Mouse (Mus musculus) embryonic stem cell, embryonic (primary cell): ENCODE results near the gene Cbln3.

ENCODE experiments used
- CTCF ChIA-PET, 4 experiments: fragments of 300-600 bp in 2 of 4; fragments of 350-600 bp in 2 of 4; sonication (Branson Sonifier 250); formaldehyde crosslinking; loops; one replicate each; lab custom pipeline; 2022; ENCODE audit warnings: inconsistent platforms in 2 of 4; lab: Charles Lee
- POLR2A ChIA-PET, 4 experiments: fragments of 300-600 bp in 2 of 4; fragments of 350-600 bp in 2 of 4; sonication (Branson Sonifier 250); formaldehyde crosslinking; loops; one replicate each; lab custom pipeline; 2022; ENCODE audit warnings: antibody characterized with exemption in 4 of 4, inconsistent platforms in 1 of 4; lab: Charles Lee

Gene Cbln3

DNA sequence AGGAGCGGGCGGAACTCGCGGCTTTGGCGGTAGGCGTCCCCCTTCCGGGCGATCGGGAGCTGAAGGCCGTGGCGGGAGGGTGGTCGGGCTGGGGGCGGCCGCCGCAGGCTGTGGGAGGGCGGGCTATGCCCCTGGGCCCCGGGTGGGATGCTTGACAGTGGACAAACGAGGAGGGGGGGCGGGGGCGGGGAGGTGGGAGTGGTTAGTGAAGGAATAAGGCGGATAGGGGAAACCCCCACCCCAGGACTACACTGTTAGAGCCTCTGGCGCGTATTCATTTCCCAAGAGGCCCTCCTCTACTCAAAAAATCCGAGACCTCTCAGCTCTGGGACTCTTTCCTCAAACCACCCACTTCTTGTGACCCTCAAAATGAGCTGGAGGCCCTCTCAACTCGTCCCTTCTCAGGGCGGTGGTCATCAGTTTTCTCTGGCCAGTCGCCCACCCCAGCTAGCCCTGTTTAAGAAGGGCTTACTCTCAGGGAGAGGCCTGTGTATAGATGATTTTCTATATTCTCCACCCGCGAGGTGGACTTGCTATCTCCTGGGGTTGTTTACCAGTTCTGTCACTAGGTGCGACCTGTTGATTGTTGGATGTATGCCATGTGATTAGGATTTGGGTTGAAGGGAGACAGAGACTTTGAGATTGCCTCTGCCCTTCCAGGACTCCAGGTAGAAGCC lies 1.1 kb upstream of the Cbln3 start:
- ChIA-PET CTCF (interaction anchor here (0.6 to 2.3 kb wide), 17 partner anchors 10 to 1067 kb away, joined by 3 to 24 read pairs (median 3); partner anchors contain the start of genes Ap1g2 (in 1 of the 4) and Sdr39u1 (in 1 of the 4)), POLR2A (interaction anchor here in 3 of 4 experiments (0.7 to 10.1 kb wide), 35 partner anchors 9 to 1310 kb away, joined by 3 to 122 read pairs (median 4); partner anchors contain the start of genes Sdr39u1 (in 3 of the 3), A730061H03Rik (in 1 of the 3), Dcaf11 (in 1 of the 3) and Nedd8 (in 1 of the 3))

DNA sequence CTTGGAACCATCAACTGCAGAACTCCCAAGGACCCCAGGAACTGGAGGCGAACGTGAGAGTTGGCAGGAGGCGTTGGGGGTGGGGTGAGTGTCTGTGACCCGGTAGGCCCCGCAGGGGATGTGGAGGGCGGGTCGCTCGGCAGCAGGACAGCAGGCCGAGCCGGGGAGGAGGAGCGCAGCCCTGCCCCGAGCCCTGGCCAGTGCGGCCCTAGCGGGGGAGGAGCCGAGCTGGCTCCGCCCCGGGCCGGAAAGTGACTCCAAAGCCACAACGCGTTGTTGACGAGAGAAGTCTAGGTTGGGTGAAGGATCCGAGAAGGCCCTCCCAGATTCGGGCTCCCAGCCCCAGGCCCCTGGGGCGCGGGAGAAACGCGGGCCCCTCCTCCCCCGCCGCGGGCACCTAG lies 521 bp upstream of the Cbln3 start, which contains the start of gene Khnyn:
Khnyn (plus strand) TSS at position 235 of the 401 bp plus-strand sequence.
- ChIA-PET POLR2A (interaction anchor here in 3 of 4 experiments (0.7 to 10.1 kb wide), 33 partner anchors 10 to 1309 kb away, joined by 3 to 122 read pairs (median 4); partner anchors contain the start of genes Sdr39u1 (in 3 of the 3), A730061H03Rik (in 1 of the 3), Dcaf11 (in 1 of the 3) and Nedd8 (in 1 of the 3)), CTCF (interaction anchor here (0.5 to 2.3 kb wide), 18 partner anchors 11 to 1067 kb away, joined by 3 to 24 read pairs (median 3); partner anchors contain the start of genes Ap1g2 (in 1 of the 4) and Sdr39u1 (in 1 of the 4))

DNA sequence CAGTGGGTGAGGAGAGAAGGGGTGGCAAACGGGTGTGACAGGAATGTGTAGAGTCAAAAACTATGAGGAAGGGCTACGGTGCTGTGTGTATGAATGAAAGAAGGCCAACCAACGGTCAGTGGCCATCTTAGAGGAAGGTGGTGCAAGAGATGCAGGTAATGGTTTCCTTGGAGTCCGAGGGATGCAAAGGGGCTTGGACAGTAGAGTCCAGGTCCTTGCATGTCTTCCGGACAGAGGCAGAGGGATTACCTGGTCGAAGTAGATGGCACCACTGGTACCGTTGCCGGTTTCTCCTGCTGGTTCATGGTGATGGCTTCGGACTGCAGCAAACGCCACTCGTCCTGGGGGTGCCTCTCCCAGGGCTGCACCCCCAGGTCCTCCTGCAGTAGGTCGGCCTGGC lies 529 bp downstream of the Cbln3 start:
- ChIA-PET POLR2A (interaction anchor here in 3 of 4 experiments (0.6 to 10.1 kb wide), 14 partner anchors 10 to 405 kb away, joined by 3 to 122 read pairs (median 7); partner anchors contain the start of genes Sdr39u1 (in 2 of the 3), Emc9 (in 1 of the 3) and Nynrin (in 1 of the 3)), CTCF (interaction anchor here in 2 of 4 experiments (1.0 to 2.9 kb wide), 6 partner anchors 10 to 106 kb away, joined by 3 to 13 read pairs (median 4); no protein-coding TSS in a partner anchor)

DNA sequence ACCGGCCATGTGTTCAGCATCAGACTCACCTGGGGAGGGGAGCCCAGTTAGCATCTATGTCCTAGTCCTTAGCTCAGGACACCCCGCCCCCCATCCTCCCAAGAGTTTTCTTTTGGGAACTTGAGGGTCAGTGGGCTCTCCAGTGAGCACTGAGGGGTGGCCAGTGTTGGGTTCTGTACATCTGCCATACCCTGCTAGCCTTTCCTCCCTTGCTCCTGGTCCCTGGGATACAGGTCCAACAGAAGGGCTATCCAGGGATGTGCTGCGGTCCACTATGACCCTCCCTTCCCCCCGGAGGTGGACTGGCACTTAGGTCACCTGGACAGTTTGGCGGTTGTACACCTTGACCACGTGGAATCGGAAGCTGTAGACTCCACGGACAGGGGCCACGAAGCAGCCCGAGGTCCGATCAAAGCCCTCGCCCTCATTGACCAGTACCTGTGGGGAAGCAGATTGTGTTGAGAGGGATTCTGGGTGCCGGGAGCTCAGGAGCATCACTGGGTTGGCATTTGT lies 987 bp downstream of the Cbln3 start:
- ChIA-PET POLR2A (interaction anchor here in 3 of 4 experiments (0.6 to 10.1 kb wide), 21 partner anchors 9 to 1226 kb away, joined by 3 to 122 read pairs (median 4); partner anchors contain the start of genes Sdr39u1 (in 3 of the 3), Emc9 (in 1 of the 3), Mdp1 (in 1 of the 3) and Nynrin (in 1 of the 3)), CTCF (interaction anchor here in 3 of 4 experiments (0.8 to 2.9 kb wide), 10 partner anchors 9 to 105 kb away, joined by 3 to 13 read pairs (median 3); partner anchors contain the start of gene Nynrin (in 1 of the 3))

DNA sequence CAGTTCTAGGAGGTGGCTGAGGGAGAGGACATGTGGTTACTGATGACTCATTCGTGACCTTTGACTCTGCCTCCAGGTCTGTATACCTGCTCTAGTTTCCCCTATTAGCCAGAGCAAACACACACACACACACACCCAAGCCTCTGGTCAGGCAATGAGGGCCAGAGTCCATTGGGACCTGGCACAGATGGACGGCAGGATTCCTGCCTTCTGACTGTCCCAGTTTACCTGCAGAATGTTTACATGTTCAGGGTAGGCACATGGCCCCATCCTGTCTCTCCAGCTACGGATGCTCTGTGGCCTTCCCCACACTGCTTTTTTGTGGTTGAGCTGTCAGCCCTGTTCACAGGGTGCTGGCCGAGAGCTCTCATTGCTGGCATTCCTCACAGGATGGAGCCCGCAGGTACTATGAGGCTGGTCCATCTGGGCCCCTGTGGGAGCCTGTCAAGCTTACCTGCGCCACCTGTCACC lies 2.0 kb downstream of the Cbln3 start:
- ChIA-PET CTCF (interaction anchor here in 3 of 4 experiments (0.5 to 2.9 kb wide), 15 partner anchors 8 to 1312 kb away, joined by 3 to 13 read pairs (median 4); partner anchors contain the start of gene Nynrin (in 1 of the 3)), POLR2A (interaction anchor here (0.7 to 10.1 kb wide), 24 partner anchors 8 to 819 kb away, joined by 3 to 122 read pairs (median 3); partner anchors contain the start of genes Sdr39u1 (in 4 of the 4), Mdp1 (in 1 of the 4), Nynrin (in 1 of the 4) and Rabggta (in 1 of the 4))

DNA sequence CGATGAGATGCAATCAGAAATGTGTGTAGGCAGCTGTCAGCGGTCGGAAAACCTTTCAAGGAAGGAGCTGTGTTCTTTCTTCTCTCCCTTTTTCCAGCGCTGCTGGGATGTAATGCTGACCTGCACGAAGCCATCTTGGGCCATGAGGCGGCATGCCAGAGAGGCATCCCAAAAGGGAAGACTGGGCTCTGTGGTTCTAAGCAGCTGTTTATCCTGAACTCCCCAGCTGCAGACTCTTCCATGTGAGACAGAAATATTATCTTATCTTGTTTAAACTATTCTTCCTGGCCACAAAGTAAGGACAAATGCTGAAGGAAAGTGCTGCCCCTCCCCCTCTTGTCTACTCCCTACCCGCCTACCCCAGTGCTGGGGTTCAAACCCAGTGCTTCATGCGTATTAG lies 3.2 kb downstream of the Cbln3 start:
- ChIA-PET CTCF (interaction anchor here in 2 of 4 experiments (1.0 to 2.0 kb wide), 3 partner anchors 14 to 24 kb away, joined by 3 to 5 read pairs (median 4); partner anchors contain the start of gene Sdr39u1 (in 1 of the 2)), POLR2A (interaction anchor here in 2 of 4 experiments (0.6 to 10.1 kb wide), 6 partner anchors 10 to 183 kb away, joined by 3 to 122 read pairs (median 38); partner anchors contain the start of gene Sdr39u1 (in 2 of the 2))

DNA sequence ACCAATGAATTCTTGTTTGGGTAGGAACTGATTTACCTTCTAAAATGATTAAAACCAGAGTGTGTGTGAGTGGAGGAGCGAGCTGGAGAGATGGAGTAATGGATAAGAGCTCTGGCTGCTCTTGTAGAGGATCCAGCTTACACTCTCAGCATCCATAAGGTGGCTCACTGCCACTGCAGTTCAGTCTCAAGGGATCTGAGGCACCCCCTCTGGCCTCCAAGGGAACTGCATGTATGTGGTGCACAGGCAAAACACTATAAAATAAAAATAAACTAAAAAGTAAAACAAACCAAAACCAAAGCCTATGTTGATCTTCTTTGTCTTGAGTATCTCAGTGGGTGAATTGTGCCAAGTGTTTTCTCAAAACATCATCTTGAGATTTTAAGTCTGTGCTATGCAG lies 4.6 kb downstream of the Cbln3 start:
- ChIA-PET POLR2A (interaction anchor here in 2 of 4 experiments (0.9 to 1.7 kb wide), 10 partner anchors 10 to 208 kb away, joined by 3 to 6 read pairs (median 4); partner anchors contain the start of genes Sdr39u1 (in 2 of the 2) and Nfatc4 (in 1 of the 2)), CTCF (interaction anchor here in 3 of 4 experiments (0.5 to 2.1 kb wide), 20 partner anchors 9 to 423 kb away, joined by 3 to 16 read pairs (median 4); partner anchors contain the start of genes Sdr39u1 (in 2 of the 3) and Ripk3 (in 1 of the 3))

DNA sequence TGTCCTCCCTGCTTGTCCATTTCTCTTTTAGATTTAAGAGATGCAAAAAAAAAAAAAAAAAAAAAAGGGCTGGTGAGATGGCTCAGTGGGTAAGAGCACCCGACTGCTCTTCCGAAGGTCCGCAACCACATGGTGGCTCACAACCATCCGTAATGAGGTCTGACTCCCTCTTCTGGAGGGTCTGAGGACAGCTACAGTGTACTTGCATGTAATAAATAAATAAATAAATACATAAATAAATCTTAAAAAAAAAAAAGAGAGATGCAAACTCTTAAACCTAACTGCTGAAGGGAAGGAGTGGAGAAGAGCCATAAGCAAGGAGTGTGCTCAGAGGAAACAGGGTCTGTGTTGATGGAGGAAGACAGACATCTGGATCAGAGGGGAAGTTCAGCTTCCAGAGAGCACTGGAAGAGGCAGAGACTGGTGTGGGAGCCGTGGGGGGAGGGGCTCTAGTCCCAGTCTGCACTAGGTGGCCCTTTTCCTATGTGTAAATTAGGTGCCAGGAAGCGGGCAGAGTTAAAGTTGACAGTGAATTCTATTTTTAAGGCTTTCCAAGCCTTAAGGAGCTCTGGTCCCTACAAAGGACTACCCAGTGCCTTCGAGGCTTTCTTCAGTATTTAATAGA lies 5.8 kb downstream of the Cbln3 start:
- ChIA-PET POLR2A (interaction anchor here (0.6 to 1.8 kb wide), 12 partner anchors 8 to 207 kb away, joined by 3 to 5 read pairs (median 4); partner anchors contain the start of genes Sdr39u1 (in 2 of the 4) and Nfatc4 (in 1 of the 4)), CTCF (interaction anchor here in 3 of 4 experiments (0.7 to 2.1 kb wide), 12 partner anchors 8 to 478 kb away, joined by 3 to 16 read pairs (median 4); no protein-coding TSS in a partner anchor)

DNA sequence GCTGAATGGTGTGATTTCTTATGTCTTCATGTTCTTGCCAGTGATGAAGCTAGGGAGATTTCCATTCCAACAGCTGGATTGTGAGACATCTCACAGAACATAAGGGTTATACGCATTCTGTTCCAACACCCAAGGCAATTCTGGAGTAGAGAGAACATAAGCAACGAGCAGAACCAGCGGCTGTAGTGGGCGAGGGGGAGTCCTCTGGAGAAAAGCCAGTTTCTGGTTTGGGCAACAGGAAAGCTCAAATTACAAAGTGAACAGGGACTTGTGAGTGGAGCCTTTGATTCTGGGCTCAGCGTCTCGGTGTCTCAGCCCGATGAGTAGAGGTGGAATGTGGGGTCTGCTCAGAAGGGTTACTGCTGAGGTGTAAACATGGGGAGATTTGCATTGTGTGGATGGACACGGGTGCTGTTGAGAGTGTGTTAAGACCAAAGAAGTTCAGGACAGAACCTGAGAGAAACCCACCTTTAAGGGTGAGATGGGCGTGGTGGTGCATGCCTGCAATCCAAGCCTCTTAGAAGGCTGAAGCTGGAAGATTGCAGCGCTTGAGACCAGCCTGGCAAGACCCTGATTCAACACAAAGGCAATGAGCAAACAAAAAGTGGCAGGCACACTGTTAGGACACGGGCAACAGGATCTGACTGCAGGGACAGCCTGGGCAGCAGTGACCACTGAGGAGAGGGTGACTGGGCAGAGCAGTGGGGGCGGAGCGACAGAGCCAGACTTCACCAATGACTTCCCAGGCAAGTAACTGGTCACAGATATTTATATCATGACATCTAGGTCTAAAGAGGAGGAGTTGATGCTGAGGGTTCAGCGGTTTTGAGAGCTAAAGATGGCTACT lies 6.5 kb downstream of the Cbln3 start:
- POLR2A ChIA-PET: interaction anchor here (0.6 to 1.8 kb wide), 12 partner anchors 8 to 217 kb away, joined by 3 to 5 read pairs (median 4); partner anchors contain the start of genes Mdp1 (in 1 of the 4) and Sdr39u1 (in 1 of the 4)
- CTCF ChIA-PET: interaction anchor here in 3 of 4 experiments (0.7 to 2.1 kb wide), 12 partner anchors 9 to 478 kb away, joined by 3 to 16 read pairs (median 3); partner anchors contain the start of gene Ripk3 (in 1 of the 3)

DNA sequence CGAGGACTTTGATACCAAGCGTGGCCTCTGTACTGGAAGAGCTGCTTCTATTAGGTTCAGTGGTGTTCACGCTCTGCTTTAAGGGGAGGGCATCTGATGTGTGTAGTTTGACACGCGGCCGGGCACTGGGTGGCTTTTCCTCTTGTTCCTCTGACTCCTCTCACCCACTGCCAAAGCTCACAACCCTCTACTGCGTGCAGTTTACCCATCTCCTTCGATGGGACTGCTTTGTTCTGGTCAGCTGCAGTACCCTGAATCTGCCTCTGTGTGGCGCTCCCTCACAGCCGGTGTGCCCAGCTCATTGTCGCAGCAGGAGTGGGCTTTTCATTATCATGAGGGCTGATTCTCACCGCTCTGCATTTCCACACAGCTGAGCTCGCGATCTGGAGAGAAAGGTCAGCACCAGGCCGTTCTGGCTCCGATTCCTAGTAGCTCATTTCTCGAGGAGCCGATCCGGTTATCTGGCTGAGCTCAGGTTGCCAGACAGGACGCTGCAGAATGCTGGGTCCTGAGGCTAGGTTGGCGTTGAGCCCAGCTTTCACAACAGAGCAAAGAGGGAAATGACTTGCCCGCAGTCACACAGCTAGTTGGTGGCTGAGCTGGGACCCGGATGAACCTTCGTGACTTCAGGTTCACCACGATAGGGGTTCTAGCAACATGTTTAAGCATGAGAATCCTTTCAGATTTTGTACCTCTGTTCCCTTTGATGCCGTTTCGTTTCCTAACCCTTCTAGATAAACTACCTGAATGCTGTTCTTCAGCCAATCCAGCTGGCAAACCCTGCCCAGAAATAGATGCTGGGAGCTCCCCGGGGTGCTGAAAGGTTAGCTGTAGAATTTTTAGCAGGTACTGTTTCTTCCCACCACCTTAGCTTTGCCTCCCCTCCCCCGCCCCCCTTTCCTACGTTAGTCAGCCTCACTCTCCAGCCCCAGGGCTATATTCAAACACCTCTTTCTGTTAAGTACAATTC lies 10.2 kb downstream of the Cbln3 start:
- ChIA-PET POLR2A (interaction anchor here (0.6 to 25.9 kb wide), 61 partner anchors 9 to 1435 kb away, joined by 3 to 686 read pairs (median 4); partner anchors contain the start of genes Khnyn (in 3 of the 4), Sdr39u1 (in 3 of the 4), Cbln3 (in 2 of the 4) and Nynrin (in 2 of the 4)), CTCF (interaction anchor here (0.5 to 3.1 kb wide), 68 partner anchors 8 to 364 kb away, joined by 3 to 32 read pairs (median 5); partner anchors contain the start of genes Khnyn (in 4 of the 4), Nynrin (in 3 of the 4), Sdr39u1 (in 3 of the 4) and Cbln3 (in 2 of the 4))

DNA sequence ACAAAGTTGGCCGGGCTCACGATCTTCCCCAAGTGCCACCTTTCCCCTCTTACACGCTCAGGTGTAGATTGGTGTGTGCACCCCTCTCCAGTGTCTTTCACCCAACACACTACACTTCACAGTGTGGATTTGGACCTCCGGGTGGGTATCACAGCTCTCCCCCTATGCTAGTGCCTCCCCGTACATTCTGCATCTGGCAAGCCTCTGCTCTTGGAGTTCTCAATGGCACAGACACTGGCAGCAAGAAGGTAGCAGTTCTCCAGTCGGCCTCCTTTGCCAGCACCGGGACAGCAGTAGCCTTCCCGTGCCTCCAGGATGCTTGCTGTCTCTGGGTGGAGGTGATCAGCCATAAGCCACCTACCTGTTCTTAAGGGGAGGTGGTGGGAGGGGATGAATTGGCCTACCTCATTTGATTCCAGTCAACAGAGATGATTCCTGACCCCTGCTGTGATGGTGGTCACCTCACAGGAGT lies 10.9 kb downstream of the Cbln3 start:
- CTCF ChIA-PET: interaction anchor here (0.7 to 3.1 kb wide), 59 partner anchors 8 to 282 kb away, joined by 3 to 32 read pairs (median 6); partner anchors contain the start of genes Khnyn (in 4 of the 4), Nynrin (in 3 of the 4), Cbln3 (in 2 of the 4) and Sdr39u1 (in 2 of the 4)

DNA sequence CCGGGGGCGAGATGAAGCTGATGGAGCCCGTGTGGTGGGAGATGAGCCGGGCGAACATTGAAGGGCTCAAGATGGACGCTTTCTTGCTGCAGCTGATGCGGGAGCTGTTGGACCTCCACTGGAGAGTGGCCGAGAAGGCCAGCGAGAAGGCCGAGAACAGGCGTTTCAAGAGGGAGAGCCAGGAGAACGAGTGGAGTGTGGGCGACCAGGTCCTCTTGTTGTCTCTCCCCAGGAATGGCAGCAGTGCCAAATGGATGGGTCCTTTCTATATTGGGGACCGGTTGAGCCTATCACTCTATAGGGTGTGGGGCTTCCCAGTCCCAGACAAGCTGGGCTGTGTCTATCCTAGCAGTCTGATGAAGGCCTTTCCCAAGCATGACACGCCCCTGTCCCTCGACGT lies 11.6 kb downstream of the Cbln3 start:
- ChIA-PET CTCF (interaction anchor here (0.6 to 3.1 kb wide), 12 partner anchors 9 to 91 kb away, joined by 3 to 32 read pairs (median 8); partner anchors contain the start of genes Khnyn (in 2 of the 4), Cbln3 (in 1 of the 4), Nynrin (in 1 of the 4) and Ripk3 (in 1 of the 4)), POLR2A (interaction anchor here in 3 of 4 experiments (0.6 to 25.9 kb wide), 22 partner anchors 8 to 316 kb away, joined by 3 to 686 read pairs (median 10); partner anchors contain the start of genes Khnyn (in 2 of the 3), Nynrin (in 2 of the 3), Sdr39u1 (in 2 of the 3) and Cbln3 (in 1 of the 3))

More for the DNA sequence above, 10.9 kb downstream of the Cbln3 start:
- POLR2A ChIA-PET: interaction anchor here (0.6 to 25.9 kb wide), 54 partner anchors 9 to 288 kb away, joined by 3 to 686 read pairs (median 5); partner anchors contain the start of genes Khnyn (in 3 of the 4), Sdr39u1 (in 3 of the 4), Cbln3 (in 2 of the 4) and Nynrin (in 2 of the 4)

DNA sequence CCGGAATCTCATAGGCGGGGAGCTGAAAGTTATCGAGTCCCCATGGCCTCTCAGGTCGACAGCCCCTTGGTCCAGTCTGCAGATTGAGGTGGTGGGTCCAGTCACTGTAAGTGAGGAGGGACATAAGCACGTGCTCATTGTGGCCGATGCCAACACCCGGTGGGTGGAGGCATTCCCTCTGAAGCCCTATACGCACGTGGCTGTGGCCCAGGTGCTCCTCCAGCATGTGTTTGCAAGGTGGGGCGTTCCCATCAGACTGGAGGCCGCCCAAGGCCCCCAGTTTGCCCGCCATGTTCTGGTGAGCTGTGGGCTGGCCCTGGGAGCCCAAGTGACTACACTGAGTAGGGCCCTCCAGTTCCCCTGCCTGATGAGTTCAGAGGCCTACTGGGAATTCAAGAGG lies 12.2 kb downstream of the Cbln3 start:
- POLR2A ChIA-PET: interaction anchor here (0.5 to 25.9 kb wide), 16 partner anchors 9 to 316 kb away, joined by 3 to 686 read pairs (median 4); partner anchors contain the start of genes Nynrin (in 2 of the 4), Cbln3 (in 1 of the 4), Khnyn (in 1 of the 4) and Nfatc4 (in 1 of the 4)
- CTCF ChIA-PET: interaction anchor here (0.6 to 3.1 kb wide), 6 partner anchors 9 to 84 kb away, joined by 3 to 32 read pairs (median 8); partner anchors contain the start of genes Khnyn (in 1 of the 4), Nynrin (in 1 of the 4) and Ripk3 (in 1 of the 4)
